Mouse (Mus musculus) G1E (cell line): ENCODE results near the gene Tnik.

Source experiments
- CTCF ChIP-seq: IDR thresholded peaks from 2 replicates; pipeline ENCODE4 v1.5.1; 2012; ENCODE audit warnings: low read depth, low read length, inconsistent platforms, mixed read lengths
- GATA1 ChIP-seq: IDR thresholded peaks from 2 replicates; pipeline ENCODE4 v1.6.1; 2012; ENCODE audit warnings: borderline replicate concordance, low read length, inconsistent platforms, mixed read lengths
- TAL1 ChIP-seq: conservative IDR thresholded peaks from 2 replicates; pipeline ENCODE4 v1.6.1; 2012; ENCODE audit warnings: low read depth, low read length, inconsistent platforms, mixed read lengths

DNA sequence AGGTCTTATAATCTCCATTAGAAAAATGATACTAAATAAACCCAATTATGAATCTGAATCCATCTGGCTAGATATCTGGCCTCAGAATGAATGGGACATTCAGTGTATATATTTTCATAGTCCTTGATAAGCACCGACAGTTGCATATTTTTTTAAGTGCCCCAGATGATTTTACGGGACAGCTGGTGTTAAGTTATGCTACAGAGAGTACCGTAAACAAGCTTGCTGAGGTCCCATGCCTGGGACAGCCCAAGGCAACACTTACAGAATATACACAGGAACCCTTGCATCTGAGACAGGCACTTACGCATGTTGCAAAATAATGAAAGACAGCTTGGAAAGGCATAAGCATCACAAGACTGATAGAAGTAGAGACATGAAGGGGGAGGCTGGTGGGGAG, 34.1 kb upstream of the Tnik start:
- no peak for TF ChIP-seq CTCF
- TF ChIP-seq GATA1 = no peak
- TF ChIP-seq TAL1 = no peak
